Mouse (Mus musculus) lung, postnatal 10 days (tissue): ENCODE data around the gene Rps6ka2.
A peak's percentile ranks its signal among the peaks of the same experiment; 100 is the strongest.
"Not testable (repeated sequence)": the region's sequence is repeated elsewhere in the genome, so short reads cannot be mapped to it uniquely, and the experiment has no call there.

Experiments used
- DNase-seq: peaks from one replicate; pipeline ENCODE4 v3.0.0; 2021

Rps6ka2 gene

DNA sequence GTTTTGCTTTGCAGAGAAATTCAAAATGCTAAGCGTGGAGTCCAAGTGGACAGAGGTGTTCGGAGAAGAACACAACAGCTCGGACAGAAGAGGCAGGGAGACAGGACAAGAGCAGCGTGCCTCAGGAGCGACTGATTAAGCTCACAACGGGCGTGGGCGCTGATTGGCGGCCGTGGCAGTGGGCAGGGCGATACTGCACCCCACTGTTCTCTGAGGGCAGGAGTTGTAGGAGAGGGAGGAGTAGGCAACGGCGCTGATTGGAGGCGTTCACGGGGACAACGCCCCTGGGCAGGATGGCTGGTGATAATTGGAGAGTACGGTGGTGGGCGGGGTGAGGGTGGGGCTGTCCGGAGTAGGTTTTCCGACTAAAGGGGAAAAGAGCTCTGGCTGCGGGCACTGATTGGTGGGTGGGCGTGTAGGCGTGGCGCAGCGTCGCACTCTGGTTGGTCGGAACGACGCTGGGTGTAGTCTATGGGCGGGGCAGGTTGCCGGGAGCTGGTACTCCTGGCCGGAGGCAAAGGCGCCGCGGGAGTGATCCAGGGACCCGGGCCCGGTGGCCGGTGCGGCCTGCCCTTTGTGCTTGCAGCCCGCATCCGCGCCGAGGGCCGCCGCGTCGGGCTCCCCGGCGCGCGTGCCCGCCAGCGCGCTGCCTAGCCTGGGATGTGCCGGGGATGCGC, at the start of gene Rps6ka2:
Gene Rps6ka2, plus strand, starts transcription at position 489 of the 677 bp plus-strand sequence.
- peak; percentile 98 for DNase-seq

DNA sequence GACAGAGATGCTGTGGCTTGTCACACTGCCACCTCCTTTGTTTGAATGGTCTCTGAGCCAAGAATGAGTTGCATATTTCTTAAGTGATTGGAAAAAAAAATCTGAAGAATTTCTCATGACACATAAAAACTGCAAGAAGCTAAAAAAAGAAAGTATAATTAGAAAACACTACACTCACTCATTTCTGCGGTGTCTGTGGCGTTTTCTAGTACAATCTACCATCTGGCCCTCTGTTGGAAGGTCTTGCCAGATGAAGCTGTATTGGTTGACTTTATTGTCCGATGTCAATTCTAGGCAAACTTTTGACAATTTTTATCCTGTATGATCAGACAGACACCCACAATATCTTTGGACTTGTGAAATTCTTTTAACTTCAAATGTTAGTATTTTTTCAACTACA, 49.1 kb upstream of the Rps6ka2 start:
- not testable (repeated sequence) for DNase-seq

DNA sequence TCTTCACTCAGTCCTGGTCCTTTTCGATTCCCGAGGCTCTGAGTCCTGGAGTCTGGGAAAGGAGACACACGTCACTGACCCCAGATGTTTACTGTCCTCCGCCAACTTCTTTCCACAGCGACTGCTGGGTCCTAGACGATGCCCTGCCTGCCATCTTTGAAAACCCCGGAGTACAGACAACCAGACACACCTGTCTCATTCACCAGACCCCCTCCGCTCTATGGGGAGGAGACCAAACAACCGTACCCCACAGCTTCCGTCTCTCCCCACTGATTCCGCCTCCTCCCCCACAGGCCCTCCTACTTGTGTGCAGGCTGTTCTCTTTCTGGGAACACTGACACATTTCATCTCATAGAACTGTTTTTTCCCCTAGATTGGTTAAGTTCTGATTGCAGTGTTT, 47.4 kb upstream of the Rps6ka2 start:
- DNase-seq, result not testable (repeated sequence)

- DNase-seq, result not testable (repeated sequence)
These were observed 43.4 kb upstream of the Rps6ka2 start for GRCm38 (mm10) chr17:7126475-7126874.

DNA sequence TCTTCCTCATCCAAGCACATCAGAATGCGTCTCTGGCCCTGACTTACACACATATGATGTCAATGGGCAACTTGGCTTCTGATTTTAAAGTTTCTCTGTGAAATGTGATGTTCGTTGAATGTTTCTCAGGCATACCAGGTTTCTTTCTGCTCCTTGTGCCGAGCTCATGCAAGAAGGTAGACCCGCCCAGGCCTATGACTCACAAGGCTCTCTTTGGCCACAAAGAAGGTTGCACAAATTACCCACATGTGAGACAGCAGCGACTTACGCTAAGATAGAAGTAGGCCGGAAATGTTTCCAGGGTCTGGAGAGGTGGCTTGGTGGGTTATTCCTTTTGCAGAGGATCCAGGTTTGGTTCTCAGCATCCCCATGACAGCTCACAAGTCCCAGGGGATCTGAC, 35.9 kb upstream of the Rps6ka2 start:
- not testable (repeated sequence) for DNase-seq

- not testable (repeated sequence) for DNase-seq
These were observed 34.6 kb upstream of the Rps6ka2 start for GRCm38 (mm10) chr17:7135277-7135676.

- DNase-seq, result no peak
These were observed 31.6 kb upstream of the Rps6ka2 start for GRCm38 (mm10) chr17:7138186-7138925.

DNA sequence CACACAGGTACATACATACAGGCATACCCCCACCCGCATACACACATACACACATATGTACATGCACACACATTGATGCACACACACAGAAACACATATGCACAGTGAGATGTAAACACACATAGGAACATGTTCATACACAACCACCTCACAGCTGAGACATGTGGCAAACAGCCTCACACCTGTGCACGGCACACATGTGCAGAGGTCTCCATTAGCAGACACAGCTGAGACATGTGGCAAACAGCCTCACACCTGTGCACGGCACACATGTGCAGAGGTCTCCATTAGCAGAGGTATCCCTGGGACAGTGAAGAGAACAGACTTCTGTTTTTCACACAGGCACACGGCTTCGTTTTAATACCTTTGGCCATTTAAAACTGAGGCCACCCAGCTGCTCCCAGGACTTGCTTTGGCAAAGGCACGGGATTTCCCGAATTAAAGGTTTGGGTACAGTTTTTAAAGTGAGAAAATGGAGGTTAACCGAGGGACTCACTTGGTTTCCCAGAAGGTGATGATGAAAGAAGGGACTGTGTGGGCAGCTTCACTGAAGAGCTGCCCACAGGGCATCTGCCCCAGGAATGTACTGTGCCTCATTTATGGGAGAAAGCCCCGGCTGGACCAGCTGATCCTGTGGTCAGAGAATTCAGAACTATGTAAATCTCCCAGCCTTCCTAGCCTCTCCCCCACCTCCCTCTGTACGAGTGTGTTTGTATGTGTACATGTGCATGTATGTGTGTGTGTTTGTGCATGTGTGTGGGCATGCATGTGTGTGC, 29.3 kb upstream of the Rps6ka2 start:
- no peak for DNase-seq

DNA sequence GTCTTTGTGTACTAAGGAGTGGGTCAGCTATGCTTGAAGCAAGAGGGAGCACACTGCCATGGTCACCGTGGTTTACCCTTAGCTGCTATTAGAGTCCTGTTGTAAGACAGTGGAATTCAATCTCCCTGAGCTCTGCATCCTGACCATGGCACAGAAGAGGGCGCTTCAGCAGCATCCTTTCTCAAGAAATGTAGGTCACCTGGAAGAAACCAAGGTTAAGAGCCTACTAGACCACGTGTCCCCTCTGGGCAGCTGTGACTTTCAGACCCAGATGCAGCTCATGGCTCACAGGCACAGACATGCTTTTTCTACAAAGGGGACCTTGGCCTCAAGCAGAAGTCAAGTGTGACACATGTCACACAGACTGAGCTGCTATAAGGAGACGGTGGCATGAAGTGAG, 27.5 kb upstream of the Rps6ka2 start:
- DNase-seq, result no peak

DNA sequence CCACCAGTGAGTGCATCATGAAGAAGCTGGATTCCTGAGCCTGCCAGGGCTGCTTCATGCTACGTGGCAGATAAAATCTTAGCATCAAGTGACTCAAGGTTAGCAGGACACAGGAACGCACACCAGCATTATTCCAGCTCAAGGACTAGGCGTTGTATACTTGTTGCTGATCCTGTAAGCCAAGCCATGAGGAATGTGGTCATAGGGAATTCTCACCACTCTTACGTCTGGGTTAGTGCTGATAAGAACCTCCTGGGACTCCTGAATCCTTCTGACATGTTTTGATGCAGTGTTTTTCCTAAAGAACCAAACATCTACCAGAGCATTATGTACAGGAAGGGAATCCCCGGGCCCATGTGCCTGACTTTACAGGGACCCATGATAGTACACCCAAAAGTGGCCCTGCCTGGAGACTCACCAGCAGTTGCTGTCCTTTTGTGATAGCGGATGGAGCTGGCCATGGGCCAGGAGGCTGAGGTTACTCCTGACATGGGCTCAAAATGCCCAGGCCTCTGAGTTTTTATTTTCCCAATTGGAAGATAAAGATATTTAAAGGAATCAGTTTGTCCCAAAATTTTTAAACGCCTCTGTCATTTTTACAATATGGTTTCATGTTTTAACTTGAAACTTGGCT, 25.9 kb upstream of the Rps6ka2 start:
- DNase-seq, result no peak

DNA sequence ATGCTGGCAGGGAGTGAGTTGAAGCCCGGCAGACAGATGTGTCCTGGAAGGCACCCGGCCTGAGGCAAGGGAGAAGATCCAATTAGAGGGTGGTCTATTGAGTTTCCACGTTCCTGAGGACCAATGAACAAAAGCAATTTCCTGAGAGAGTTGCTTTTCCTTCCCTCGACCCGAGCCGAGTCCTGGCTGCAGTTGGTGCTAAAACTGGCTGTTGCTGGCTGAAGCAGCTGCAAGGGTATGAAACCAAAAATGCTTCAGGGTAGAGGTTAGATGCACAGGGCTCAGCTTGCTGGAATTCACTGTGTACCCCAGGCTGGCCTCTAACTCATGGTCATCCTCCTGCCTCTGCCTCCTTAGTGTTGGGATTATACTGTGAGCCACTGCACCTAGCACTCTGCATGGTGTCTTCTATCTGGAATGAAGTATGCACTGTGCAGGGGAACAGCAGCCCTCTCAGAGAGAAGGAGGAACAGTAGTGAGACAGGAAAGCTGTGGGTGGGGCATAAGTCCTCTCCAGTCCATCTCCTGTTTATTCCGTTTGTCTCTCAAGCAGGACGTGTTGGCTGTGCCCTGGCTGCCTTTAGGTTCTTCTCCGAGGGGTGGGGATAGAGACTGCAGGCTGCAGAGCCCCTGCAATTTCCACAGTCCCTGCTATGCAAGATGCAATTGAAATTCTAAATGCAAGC, 24.4 kb upstream of the Rps6ka2 start:
- DNase-seq, result peak; percentile 38

DNA sequence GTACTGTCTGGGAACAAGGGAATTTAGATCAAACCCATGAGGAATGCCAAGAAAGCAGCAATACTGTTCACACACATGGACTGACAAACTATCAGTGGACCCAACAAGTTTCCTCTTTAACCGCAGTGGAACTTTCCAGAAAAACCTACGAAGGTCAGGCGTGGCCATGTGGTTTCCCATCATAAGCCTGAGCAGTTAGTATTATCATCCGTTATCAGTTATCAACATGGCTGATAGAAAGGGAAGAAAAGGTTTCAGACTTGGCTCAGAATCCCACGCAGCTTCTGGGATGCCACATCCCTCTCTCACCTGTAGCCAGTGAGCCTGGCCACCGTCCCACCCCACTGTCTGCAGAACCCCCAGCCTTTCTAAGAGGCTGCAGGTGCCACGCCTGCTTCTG, 23.4 kb upstream of the Rps6ka2 start:
- DNase-seq, result no peak

- DNase-seq, result no peak
These were observed 22.0 kb upstream of the Rps6ka2 start for GRCm38 (mm10) chr17:7147920-7148321.

DNA sequence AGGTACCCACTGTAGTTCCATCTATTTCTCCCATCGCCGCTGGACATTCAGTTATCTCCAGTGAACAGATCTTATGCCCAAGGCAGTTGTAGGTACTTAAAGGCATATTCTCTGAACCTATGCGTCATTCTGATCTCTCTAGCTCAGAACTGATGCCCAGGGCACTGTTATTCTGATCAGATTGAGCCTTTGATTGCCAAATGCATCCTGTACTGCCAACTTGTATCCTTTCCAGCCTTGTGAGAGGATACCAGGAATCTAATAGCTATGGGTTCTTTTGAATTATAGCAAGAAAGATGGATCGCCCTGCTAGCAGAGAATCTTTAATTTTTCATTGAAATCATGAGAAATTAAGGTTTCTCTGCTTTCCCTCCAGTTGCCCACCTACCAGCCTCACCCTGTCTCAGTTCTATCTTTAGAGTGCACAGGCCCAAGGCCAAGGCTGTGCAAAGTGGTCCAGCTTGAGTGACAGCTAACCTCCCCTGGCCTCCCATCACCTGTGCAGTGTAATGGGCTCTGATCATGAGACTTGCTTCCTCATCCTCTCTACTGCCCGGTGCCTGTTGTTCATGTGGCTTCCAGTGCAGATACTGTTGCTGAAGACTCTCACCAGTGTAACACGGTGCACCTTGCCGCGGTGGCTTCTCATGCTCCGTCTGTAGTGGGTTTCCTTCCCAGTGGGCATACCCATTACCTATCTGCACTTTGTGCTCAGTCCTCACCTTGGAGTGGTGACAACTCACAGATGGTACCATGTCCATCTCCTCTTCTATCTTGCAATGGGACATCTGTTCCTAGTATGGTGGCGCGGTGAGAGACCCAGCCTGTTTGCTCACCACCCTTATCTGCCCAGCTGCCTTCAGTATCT, 20.4 kb upstream of the Rps6ka2 start:
- no peak for DNase-seq

- no peak for DNase-seq
These were observed 18.3 kb upstream of the Rps6ka2 start for GRCm38 (mm10) chr17:7151446-7152100.

- DNase-seq, result no peak
These were observed 17.3 kb upstream of the Rps6ka2 start for GRCm38 (mm10) chr17:7152662-7153061.

DNA sequence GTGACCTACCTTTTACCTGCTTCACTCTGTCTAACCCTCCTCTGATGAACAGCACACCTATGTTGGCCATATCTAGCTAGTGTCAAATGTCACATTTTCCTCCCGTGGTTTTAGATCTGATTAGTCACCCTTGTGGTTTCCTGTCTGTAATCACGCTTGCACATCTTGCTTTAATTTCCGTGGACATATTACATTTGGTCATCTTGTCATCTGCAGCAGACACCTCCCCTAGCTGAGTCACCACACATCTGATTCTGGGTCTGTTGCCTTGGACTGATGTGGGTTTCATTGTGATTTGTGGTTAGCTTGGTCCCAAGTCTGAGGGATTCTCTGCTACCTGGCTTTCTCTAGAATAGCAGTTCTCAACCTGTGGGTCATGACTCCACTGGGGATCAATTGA, 6.0 kb upstream of the Rps6ka2 start:
- no peak for DNase-seq

- DNase-seq, result no peak
These were observed 4.4 kb upstream of the Rps6ka2 start for GRCm38 (mm10) chr17:7165524-7165923.

DNA sequence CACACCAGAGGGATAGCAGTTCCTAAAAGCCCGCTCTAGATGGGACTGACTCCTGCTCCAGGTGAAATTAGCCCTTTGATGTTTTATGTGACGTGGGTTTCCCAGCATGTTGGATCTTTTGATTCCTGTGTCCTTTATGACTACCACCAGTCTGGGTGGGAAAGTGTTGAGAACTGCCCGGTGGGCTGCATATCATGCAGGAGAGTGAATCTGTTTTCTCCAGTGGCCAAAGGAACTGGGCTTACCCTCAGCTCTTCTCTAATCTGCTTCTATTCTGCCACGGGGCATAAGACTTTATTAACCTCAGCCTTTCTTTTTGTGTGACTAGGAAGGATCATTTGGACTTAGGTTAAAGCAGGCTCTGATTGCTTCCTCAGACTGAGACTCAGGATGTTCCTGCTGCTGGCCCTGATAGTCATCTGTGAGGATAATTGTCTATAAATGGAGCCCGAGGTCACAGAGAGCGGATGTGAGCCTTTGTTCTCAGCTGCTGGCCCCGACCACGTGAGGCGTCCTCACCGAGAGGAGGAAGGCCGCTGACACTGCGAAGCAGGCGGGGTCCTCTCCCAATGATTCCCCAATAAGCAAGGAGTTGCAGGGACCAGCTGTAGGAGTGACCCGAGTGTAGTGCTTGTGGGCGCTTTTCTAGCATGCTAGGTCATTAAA, 821 bp upstream of the Rps6ka2 start:
- peak; percentile 84 for DNase-seq
